In the genomic region with DNA sequence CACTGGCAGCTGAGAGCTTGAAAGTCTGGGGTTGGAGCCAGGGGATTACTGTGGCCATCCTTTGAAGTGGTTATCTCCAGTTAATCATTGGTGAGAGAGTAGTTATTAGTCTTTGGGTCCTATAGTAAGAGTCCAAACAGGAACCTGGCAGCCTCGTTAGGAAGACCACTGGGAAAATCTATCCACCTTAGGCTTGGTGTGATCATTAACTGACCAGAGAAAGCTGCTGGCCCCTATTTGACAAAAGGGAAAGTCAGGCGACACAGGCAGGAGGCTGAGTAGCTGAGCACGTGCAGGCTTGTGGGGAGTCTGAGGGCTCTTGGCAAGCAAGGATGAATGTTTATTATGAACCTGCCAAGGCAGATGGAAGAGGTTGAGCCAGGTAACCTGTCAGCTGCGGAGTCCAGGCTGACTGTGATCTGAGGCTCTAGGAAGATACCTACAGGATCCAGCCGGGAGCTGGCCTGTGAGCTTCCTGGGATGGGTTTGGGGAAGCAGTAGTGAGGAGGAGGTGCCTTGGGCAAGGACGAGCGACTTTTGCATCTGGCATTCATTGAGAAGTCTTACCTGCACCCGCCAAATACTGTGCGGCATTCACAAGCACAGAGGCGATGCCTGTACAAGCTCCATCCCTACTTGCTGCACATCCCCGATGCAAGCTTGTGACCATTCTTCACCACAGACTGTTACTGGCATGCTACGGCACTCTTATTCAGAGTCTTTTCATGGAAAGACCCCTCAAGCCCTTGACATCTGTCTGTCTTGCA, we compare ENCODE assay signal across 16 mouse cellular contexts. TPM values are rescaled to one million over a fixed set of nuclear protein-coding genes. Genes with fewer than 3 reads are reported as not detected.
DNase-seq lines count a peak whose midpoint lies in the region; ATAC-seq and TF ChIP-seq lines count a peak whose summit lies in the region.
"Had no signal": no experiment of that assay in that cellular context is flagged by ENCODE, and none has a peak within 500 bp of the region (broad histone marks: within the 10 kb centered on the region; RNA-seq: fewer than 3 reads in every experiment).

No protein-coding gene starts in this region.

- TF ChIP-seq CTCF in intestine, postnatal 0 days (IDR thresholded peaks at IDR 0.05; ENCODE audit: low read depth) = no peak
- no peak for TF ChIP-seq CTCF in stomach, postnatal 0 days (IDR thresholded peaks at IDR 0.05; ENCODE audit: low read depth)
- TF ChIP-seq CTCF in hindbrain, postnatal 0 days (IDR thresholded peaks at IDR 0.05; ENCODE audit: low read depth) = no peak
- TF ChIP-seq CTCF in midbrain, postnatal 0 days (IDR thresholded peaks at IDR 0.05) = no peak

- H3K4me2 ChIP-seq in forebrain, embryonic 11.5 days (ENCODE audit: low read depth, low read length, severe bottlenecking) = no peak overlapping the region
- H3K4me2 ChIP-seq in forebrain, embryonic 13.5 days = no peak overlapping the region
- H3K4me2 ChIP-seq in intestine, postnatal 0 days (replicated peaks; ENCODE audit: low read depth) = no peak overlapping the region
- H3K4me2 ChIP-seq in stomach, postnatal 0 days (replicated peaks; ENCODE audit: low read depth) = no peak overlapping the region
- no peak overlapping the region for H3K4me2 ChIP-seq in hindbrain, postnatal 0 days (ENCODE audit: low read depth, low read length)
- H3K4me2 ChIP-seq in midbrain, postnatal 0 days (ENCODE audit: low read depth, low read length, poor library complexity, severe bottlenecking) = no peak overlapping the region
- H3K4me2 ChIP-seq: heart, embryonic 12.5 days; midbrain, embryonic 15.5 days; neural tube, embryonic 15.5 days had no signal

- DNase-seq in forebrain, embryonic 11.5 days (ENCODE audit: low spot score) = peak; percentile 19
- DNase-seq in kidney, postnatal 36 days = peak; percentile 70 to 85
- no peak for DNase-seq in stomach, postnatal 0 days (ENCODE audit: low spot score)
- no peak for DNase-seq in hindbrain, postnatal 0 days (ENCODE audit: low spot score)
- DNase-seq in gastrocnemius, postnatal 25 days = no peak
- no peak for DNase-seq in midbrain, postnatal 0 days (ENCODE audit: low spot score)
- DNase-seq: adrenal gland, postnatal 14 days; lung, postnatal 10 days; right cerebral cortex, postnatal 14 days had no signal

- no peaks in the 10 kb centered on the region for H3K9me3 ChIP-seq in forebrain, embryonic 11.5 days (ENCODE audit: control insufficient read depth, low read length)
- H3K9me3 ChIP-seq in forebrain, embryonic 13.5 days (replicated peaks) = no peaks in the 10 kb centered on the region
- no peaks in the 10 kb centered on the region for H3K9me3 ChIP-seq in intestine, postnatal 0 days (ENCODE audit: control insufficient read depth)
- H3K9me3 ChIP-seq in stomach, postnatal 0 days (ENCODE audit: control insufficient read depth, low read length) = no peaks in the 10 kb centered on the region
- H3K9me3 ChIP-seq in hindbrain, postnatal 0 days (ENCODE audit: low read length) = no peaks in the 10 kb centered on the region
- no peaks in the 10 kb centered on the region for H3K9me3 ChIP-seq in midbrain, postnatal 0 days (ENCODE audit: low read length)
- H3K9me3 ChIP-seq: heart, embryonic 12.5 days; midbrain, embryonic 15.5 days; neural tube, embryonic 15.5 days had no signal

- H3K27ac ChIP-seq in forebrain, embryonic 11.5 days (ENCODE audit: low read depth, low read length) = no peak overlapping the region
- H3K27ac ChIP-seq in forebrain, embryonic 13.5 days = no peak overlapping the region
- no peak overlapping the region for H3K27ac ChIP-seq in intestine, postnatal 0 days (ENCODE audit: low read depth, low read length)
- H3K27ac ChIP-seq in stomach, postnatal 0 days (replicated peaks) = no peak overlapping the region
- no peak overlapping the region for H3K27ac ChIP-seq in hindbrain, postnatal 0 days
- no peak overlapping the region for H3K27ac ChIP-seq in midbrain, postnatal 0 days (ENCODE audit: low read depth, low read length)
- H3K27ac ChIP-seq: midbrain, embryonic 15.5 days; neural tube, embryonic 15.5 days had no signal

- no peak overlapping the region for H3K9ac ChIP-seq in forebrain, embryonic 11.5 days (ENCODE audit: low read length)
- H3K9ac ChIP-seq in forebrain, embryonic 13.5 days = no peak overlapping the region
- H3K9ac ChIP-seq in intestine, postnatal 0 days (ENCODE audit: low read depth, low read length) = no peak overlapping the region
- H3K9ac ChIP-seq in stomach, postnatal 0 days (ENCODE audit: low read length) = no peak overlapping the region
- no peak overlapping the region for H3K9ac ChIP-seq in hindbrain, postnatal 0 days (replicated peaks; ENCODE audit: low read length)
- H3K9ac ChIP-seq in midbrain, postnatal 0 days (replicated peaks; ENCODE audit: low read length, poor library complexity, severe bottlenecking) = no peak overlapping the region
- H3K9ac ChIP-seq: heart, embryonic 12.5 days; midbrain, embryonic 15.5 days; neural tube, embryonic 15.5 days had no signal

- WGBS in forebrain, embryonic 11.5 days = 72% methylated on average over 12 of the region's 12 CpGs
- WGBS in forebrain, embryonic 13.5 days = 65% methylated on average over 12 of the region's 12 CpGs
- WGBS in intestine, postnatal 0 days = 40% methylated on average over 12 of the region's 12 CpGs
- 45% methylated on average over 12 of the region's 12 CpGs for WGBS in stomach, postnatal 0 days
- WGBS in hindbrain, postnatal 0 days = 60% methylated on average over 12 of the region's 12 CpGs
- 68% methylated on average over 12 of the region's 12 CpGs for WGBS in midbrain, postnatal 0 days

- no peaks in the 10 kb centered on the region for H3K4me1 ChIP-seq in forebrain, embryonic 11.5 days (replicated peaks; ENCODE audit: control insufficient read depth, insufficient read depth, low read length)
- no peaks in the 10 kb centered on the region for H3K4me1 ChIP-seq in forebrain, embryonic 13.5 days
- no peaks in the 10 kb centered on the region for H3K4me1 ChIP-seq in intestine, postnatal 0 days (replicated peaks; ENCODE audit: control insufficient read depth, insufficient read depth, low read length)
- H3K4me1 ChIP-seq in stomach, postnatal 0 days (replicated peaks; ENCODE audit: control insufficient read depth, insufficient read depth) = no peaks in the 10 kb centered on the region
- H3K4me1 ChIP-seq in hindbrain, postnatal 0 days (ENCODE audit: insufficient read depth, low read length) = no peaks in the 10 kb centered on the region
- no peaks in the 10 kb centered on the region for H3K4me1 ChIP-seq in midbrain, postnatal 0 days (ENCODE audit: insufficient read depth, low read length)
- H3K4me1 ChIP-seq: heart, embryonic 12.5 days; midbrain, embryonic 15.5 days; neural tube, embryonic 15.5 days had no signal

- no peaks in the 10 kb centered on the region for H3K36me3 ChIP-seq in forebrain, embryonic 11.5 days (ENCODE audit: control insufficient read depth, insufficient read depth, low read length)
- H3K36me3 ChIP-seq in forebrain, embryonic 13.5 days (ENCODE audit: poor library complexity, severe bottlenecking) = no peaks in the 10 kb centered on the region
- no peaks in the 10 kb centered on the region for H3K36me3 ChIP-seq in intestine, postnatal 0 days (ENCODE audit: control insufficient read depth, insufficient read depth)
- H3K36me3 ChIP-seq in stomach, postnatal 0 days (ENCODE audit: control insufficient read depth, insufficient read depth, low read length) = no peaks in the 10 kb centered on the region
- no peaks in the 10 kb centered on the region for H3K36me3 ChIP-seq in hindbrain, postnatal 0 days (ENCODE audit: insufficient read depth, low read length)
- no peaks in the 10 kb centered on the region for H3K36me3 ChIP-seq in midbrain, postnatal 0 days (ENCODE audit: insufficient read depth, low read length)
- H3K36me3 ChIP-seq: heart, embryonic 12.5 days; midbrain, embryonic 15.5 days; neural tube, embryonic 15.5 days had no signal

- no peak overlapping the region for H3K4me3 ChIP-seq in forebrain, embryonic 11.5 days (ENCODE audit: low read depth, low read length)
- no peak overlapping the region for H3K4me3 ChIP-seq in forebrain, embryonic 13.5 days
- H3K4me3 ChIP-seq in intestine, postnatal 0 days (ENCODE audit: low read depth, low read length) = no peak overlapping the region
- no peak overlapping the region for H3K4me3 ChIP-seq in stomach, postnatal 0 days (ENCODE audit: low read depth, low read length)
- no peak overlapping the region for H3K4me3 ChIP-seq in hindbrain, postnatal 0 days (ENCODE audit: low read length)
- no peak overlapping the region for H3K4me3 ChIP-seq in midbrain, postnatal 0 days (ENCODE audit: low read depth, low read length)
- H3K4me3 ChIP-seq: heart, embryonic 12.5 days; midbrain, embryonic 15.5 days; neural tube, embryonic 15.5 days had no signal

- TF ChIP-seq EP300 in stomach, postnatal 0 days (optimal IDR thresholded peaks at IDR 0.05) = no peak

- no peaks in the 10 kb centered on the region for H3K27me3 ChIP-seq in forebrain, embryonic 11.5 days (ENCODE audit: control insufficient read depth, insufficient read depth, low read length)
- no peaks in the 10 kb centered on the region for H3K27me3 ChIP-seq in forebrain, embryonic 13.5 days
- H3K27me3 ChIP-seq in intestine, postnatal 0 days (replicated peaks; ENCODE audit: control insufficient read depth, insufficient read depth, low read length) = no peaks in the 10 kb centered on the region
- H3K27me3 ChIP-seq in stomach, postnatal 0 days (ENCODE audit: control insufficient read depth, insufficient read depth, low read length) = no peaks in the 10 kb centered on the region
- no peaks in the 10 kb centered on the region for H3K27me3 ChIP-seq in hindbrain, postnatal 0 days (ENCODE audit: insufficient read depth, low read length)
- H3K27me3 ChIP-seq in midbrain, postnatal 0 days (ENCODE audit: insufficient read depth, low read length) = no peaks in the 10 kb centered on the region
- H3K27me3 ChIP-seq: heart, embryonic 12.5 days; midbrain, embryonic 15.5 days; neural tube, embryonic 15.5 days had no signal

- ATAC-seq in forebrain, embryonic 11.5 days (replicated peaks; ENCODE audit: low FRiP score) = no peak
- ATAC-seq in forebrain, embryonic 13.5 days = no peak
- peak; percentile 48; the same call in 1 of the 2 replicates for ATAC-seq in intestine, postnatal 0 days
- 0 out of 2 replicates have a peak, but pooled peaks have one; percentile 15 for ATAC-seq in stomach, postnatal 0 days (ENCODE audit: low FRiP score, low TSS enrichment)
- no peak for ATAC-seq in hindbrain, postnatal 0 days
- ATAC-seq in midbrain, postnatal 0 days (ENCODE audit: low FRiP score) = no peak
- ATAC-seq: midbrain, embryonic 15.5 days had no signal

RNA-seq across cellular contexts. Expression of a gene that starts 4.5 kb away (rescaled TPM):
- not detected in 2 replicates for polyA plus RNA-seq in forebrain, embryonic 11.5 days (2014; fragmentation: Nextera tagmentation; extraction: Ambion mirVana)
- not detected in 2 replicates for polyA plus RNA-seq in forebrain, embryonic 13.5 days (2015; fragmentation: Nextera tagmentation; extraction: Ambion mirVana)
- polyA plus RNA-seq in intestine, postnatal 0 days (2015; fragmentation: Nextera tagmentation; extraction: Ambion mirVana) = 0.10 and 0.43 TPM in 2 replicates
- 0.67 and 0.69 TPM in 2 replicates for polyA plus RNA-seq in stomach, postnatal 0 days (2015; fragmentation: Nextera tagmentation; extraction: Ambion mirVana)
- total RNA-seq in hindbrain, postnatal 0 days (2014; rRNA removed) = not detected in 2 replicates
- polyA plus RNA-seq in hindbrain, postnatal 0 days (2015; fragmentation: Nextera tagmentation; extraction: Ambion mirVana) = 0.50 and 0.54 TPM in 2 replicates
- not detected for total RNA-seq in gastrocnemius, postnatal 25 days (2021)
- 0.27 TPM in 1 of 2 replicates, not detected in the other for total RNA-seq in midbrain, postnatal 0 days (2014; rRNA removed)
- polyA plus RNA-seq in midbrain, postnatal 0 days (2015; fragmentation: Nextera tagmentation; extraction: Ambion mirVana) = not detected in 2 replicates
- total RNA-seq: common myeloid progenitor, adult 5-6 weeks had no signal
- polyA plus RNA-seq: heart, embryonic 12.5 days; midbrain, embryonic 15.5 days; neural tube, embryonic 15.5 days; testis, adult 2 months had no signal

RNA-seq across cellular contexts. Expression of a gene that starts 4.6 kb away (rescaled TPM):
- polyA plus RNA-seq in forebrain, embryonic 11.5 days (2014; fragmentation: Nextera tagmentation; extraction: Ambion mirVana) = not detected in 2 replicates
- polyA plus RNA-seq in forebrain, embryonic 13.5 days (2015; fragmentation: Nextera tagmentation; extraction: Ambion mirVana) = not detected in 2 replicates
- 0.10 and 0.12 TPM in 2 replicates for polyA plus RNA-seq in intestine, postnatal 0 days (2015; fragmentation: Nextera tagmentation; extraction: Ambion mirVana)
- 0.19 and 0.23 TPM in 2 replicates for polyA plus RNA-seq in stomach, postnatal 0 days (2015; fragmentation: Nextera tagmentation; extraction: Ambion mirVana)
- 0.14 TPM in 1 of 2 replicates, not detected in the other for total RNA-seq in hindbrain, postnatal 0 days (2014; rRNA removed)
- polyA plus RNA-seq in hindbrain, postnatal 0 days (2015; fragmentation: Nextera tagmentation; extraction: Ambion mirVana) = not detected in 2 replicates
- total RNA-seq in gastrocnemius, postnatal 25 days (2021) = under 1 TPM; 0.05 to 0.08 TPM
- total RNA-seq in midbrain, postnatal 0 days (2014; rRNA removed) = 0.11 TPM in 1 of 2 replicates, not detected in the other
- polyA plus RNA-seq in midbrain, postnatal 0 days (2015; fragmentation: Nextera tagmentation; extraction: Ambion mirVana) = 0.05 TPM in 1 of 2 replicates, not detected in the other
- total RNA-seq: common myeloid progenitor, adult 5-6 weeks had no signal
- polyA plus RNA-seq: heart, embryonic 12.5 days; midbrain, embryonic 15.5 days; neural tube, embryonic 15.5 days had no signal

RNA-seq across cellular contexts. Expression of a gene that starts 12.1 kb away (rescaled TPM):
- polyA plus RNA-seq in forebrain, embryonic 11.5 days (2014; fragmentation: Nextera tagmentation; extraction: Ambion mirVana) = 0.13 TPM in 1 of 2 replicates, not detected in the other
- 0.13 and 0.17 TPM in 2 replicates for polyA plus RNA-seq in forebrain, embryonic 13.5 days (2015; fragmentation: Nextera tagmentation; extraction: Ambion mirVana)
- 2.2 and 2.3 TPM in 2 replicates for polyA plus RNA-seq in intestine, postnatal 0 days (2015; fragmentation: Nextera tagmentation; extraction: Ambion mirVana)
- polyA plus RNA-seq in stomach, postnatal 0 days (2015; fragmentation: Nextera tagmentation; extraction: Ambion mirVana) = not detected in 2 replicates
- total RNA-seq in hindbrain, postnatal 0 days (2014; rRNA removed) = 0.37 and 0.50 TPM in 2 replicates
- 0.09 and 0.16 TPM in 2 replicates for polyA plus RNA-seq in hindbrain, postnatal 0 days (2015; fragmentation: Nextera tagmentation; extraction: Ambion mirVana)
- total RNA-seq in gastrocnemius, postnatal 25 days (2021) = under 1 TPM; 0.31 to 0.40 TPM
- total RNA-seq in midbrain, postnatal 0 days (2014; rRNA removed) = 0.66 TPM in 1 of 2 replicates, not detected in the other
- polyA plus RNA-seq in midbrain, postnatal 0 days (2015; fragmentation: Nextera tagmentation; extraction: Ambion mirVana) = 0.60 and 0.63 TPM in 2 replicates
- total RNA-seq: common myeloid progenitor, adult 5-6 weeks had no signal

RNA-seq across cellular contexts. Expression of a gene that starts 12.6 kb away (rescaled TPM):
- 0.43 and 0.45 TPM in 2 replicates for polyA plus RNA-seq in forebrain, embryonic 11.5 days (2014; fragmentation: Nextera tagmentation; extraction: Ambion mirVana)
- polyA plus RNA-seq in forebrain, embryonic 13.5 days (2015; fragmentation: Nextera tagmentation; extraction: Ambion mirVana) = 0.39 and 0.48 TPM in 2 replicates
- 0.81 and 1.2 TPM in 2 replicates for polyA plus RNA-seq in intestine, postnatal 0 days (2015; fragmentation: Nextera tagmentation; extraction: Ambion mirVana)
- polyA plus RNA-seq in stomach, postnatal 0 days (2015; fragmentation: Nextera tagmentation; extraction: Ambion mirVana) = 0.77 and 0.92 TPM in 2 replicates
- 1.9 and 2.9 TPM in 2 replicates for total RNA-seq in hindbrain, postnatal 0 days (2014; rRNA removed)
- 2.3 TPM in 2 replicates for polyA plus RNA-seq in hindbrain, postnatal 0 days (2015; fragmentation: Nextera tagmentation; extraction: Ambion mirVana)
- under 1 TPM; 0.20 to 0.62 TPM for total RNA-seq in gastrocnemius, postnatal 25 days (2021)
- total RNA-seq in midbrain, postnatal 0 days (2014; rRNA removed) = 1.6 and 3.2 TPM in 2 replicates
- polyA plus RNA-seq in midbrain, postnatal 0 days (2015; fragmentation: Nextera tagmentation; extraction: Ambion mirVana) = 1.8 and 2.7 TPM in 2 replicates
- total RNA-seq: common myeloid progenitor, adult 5-6 weeks had no signal

RNA-seq across cellular contexts. Expression of a gene that starts 24.8 kb away (rescaled TPM):
- 7.3 and 7.6 TPM in 2 replicates for polyA plus RNA-seq in forebrain, embryonic 11.5 days (2014; fragmentation: Nextera tagmentation; extraction: Ambion mirVana)
- 4.3 TPM in 2 replicates for polyA plus RNA-seq in forebrain, embryonic 13.5 days (2015; fragmentation: Nextera tagmentation; extraction: Ambion mirVana)
- polyA plus RNA-seq in intestine, postnatal 0 days (2015; fragmentation: Nextera tagmentation; extraction: Ambion mirVana) = 1.3 and 1.6 TPM in 2 replicates
- polyA plus RNA-seq in stomach, postnatal 0 days (2015; fragmentation: Nextera tagmentation; extraction: Ambion mirVana) = 1.4 and 1.6 TPM in 2 replicates
- 9.9 and 11.5 TPM in 2 replicates for total RNA-seq in hindbrain, postnatal 0 days (2014; rRNA removed)
- polyA plus RNA-seq in hindbrain, postnatal 0 days (2015; fragmentation: Nextera tagmentation; extraction: Ambion mirVana) = 2.4 and 2.5 TPM in 2 replicates
- 1 to 10 TPM; 4.8 to 5.3 TPM for total RNA-seq in gastrocnemius, postnatal 25 days (2021)
- 13.6 and 15.2 TPM in 2 replicates for total RNA-seq in midbrain, postnatal 0 days (2014; rRNA removed)
- 3.0 and 3.1 TPM in 2 replicates for polyA plus RNA-seq in midbrain, postnatal 0 days (2015; fragmentation: Nextera tagmentation; extraction: Ambion mirVana)

Comparison
In these comparisons a context has a peak if more than half of its experiments do, and no peak if none do; other contexts are left out.
1. ATAC-seq: peak in intestine, postnatal 0 days (single experiment) and stomach, postnatal 0 days (single experiment); none in forebrain, embryonic 11.5 days (single experiment), forebrain, embryonic 13.5 days (single experiment), hindbrain, postnatal 0 days (single experiment) and midbrain, postnatal 0 days (single experiment).
2. DNase-seq: peak in forebrain, embryonic 11.5 days (single experiment) and kidney, postnatal 36 days (2 of 2); none in stomach, postnatal 0 days (single experiment), hindbrain, postnatal 0 days (single experiment), gastrocnemius, postnatal 25 days (single experiment) and midbrain, postnatal 0 days (single experiment).